Mouse (Mus musculus) bone marrow, adult 2 months (tissue): ENCODE results near the gene Usp7.

Experiments
- CTCF ChIP-seq: fragments of 200-500 bp; IDR thresholded peaks from 2 replicates; pipeline ENCODE4 v1.5.1; 2011; ENCODE audit warnings: low read length, control low read depth; ENCODE audit not compliant: control insufficient read depth, insufficient read depth
- POLR2A ChIP-seq: fragments of 200-500 bp; IDR thresholded peaks from 2 replicates; pipeline ENCODE4 v1.6.1; 2011; ENCODE audit warnings: low read depth, mild to moderate bottlenecking, control low read depth, low read length, borderline replicate concordance; ENCODE audit not compliant: control insufficient read depth

DNA sequence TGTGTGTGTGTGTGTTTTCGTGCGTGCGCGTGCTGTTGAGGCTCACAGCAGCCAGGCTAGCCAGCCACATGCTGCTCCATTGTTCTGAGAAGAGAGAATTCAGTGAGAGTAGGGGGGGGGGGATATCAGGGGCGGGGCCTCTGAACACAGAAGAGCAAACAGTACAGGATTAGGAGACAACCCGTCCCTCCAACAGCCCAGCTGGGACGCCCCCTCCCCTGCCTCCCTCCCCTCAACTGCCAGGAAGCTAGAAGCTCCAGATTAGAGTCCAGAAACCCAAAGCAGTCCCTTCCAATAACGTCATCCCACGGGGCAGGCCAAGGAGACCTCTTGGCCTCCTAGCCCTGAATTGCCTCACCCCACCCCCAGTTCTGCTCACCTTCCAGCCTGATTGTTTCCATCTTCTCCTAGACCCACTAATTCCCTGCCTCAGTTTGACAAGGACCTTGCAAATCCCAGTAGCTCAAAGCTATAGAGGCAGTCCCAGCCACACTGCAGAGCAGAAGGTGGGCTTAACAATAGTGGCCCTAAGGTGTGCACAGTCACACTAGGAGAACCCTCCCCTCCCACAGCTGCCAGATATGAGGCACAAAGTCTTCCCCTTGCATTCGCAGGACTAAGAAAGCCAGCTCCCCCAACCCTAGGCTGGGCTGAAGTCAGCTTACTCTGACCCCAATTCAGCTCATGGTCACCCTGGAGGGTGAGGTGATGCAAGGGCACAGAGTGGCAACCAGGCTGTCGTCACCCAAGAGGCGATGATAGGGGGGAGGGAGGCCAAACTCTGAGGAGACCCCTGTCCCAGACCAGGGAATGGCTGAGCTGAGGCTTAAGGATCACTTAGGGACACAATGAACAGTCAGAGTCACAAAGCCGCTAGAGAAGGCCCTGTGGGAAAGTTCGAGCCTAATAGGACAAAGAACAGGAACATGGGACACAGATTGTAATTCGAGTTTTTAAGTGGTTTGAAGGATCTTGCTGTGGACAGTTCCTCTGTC lies 121.8 kb downstream of the Usp7 start:
- no peak for TF ChIP-seq POLR2A
- TF ChIP-seq CTCF = no peak
